Comparison of ENCODE assay signal across 14 mouse cellular contexts in genomic region chr6:94142493-94142892, GRCm38 (mm10).
"Had no signal": no experiment of that assay in that cellular context is flagged by ENCODE, and none has a peak within 500 bp of the region (broad histone marks: within the 10 kb centered on the region; RNA-seq: fewer than 3 reads in every experiment).

No protein-coding gene starts in this region.

- ATAC-seq: midbrain, embryonic 15.5 days had no signal

- H3K27me3 ChIP-seq: kidney, embryonic 15.5 days; liver, embryonic 13.5 days; midbrain, embryonic 15.5 days; neural tube, embryonic 13.5 days had no signal

- H3K9me3 ChIP-seq: kidney, embryonic 15.5 days; liver, embryonic 13.5 days; midbrain, embryonic 15.5 days; neural tube, embryonic 13.5 days had no signal

- H3K4me1 ChIP-seq: liver, embryonic 13.5 days had no signal

- H3K9ac ChIP-seq: kidney, embryonic 15.5 days; liver, embryonic 13.5 days; midbrain, embryonic 15.5 days; neural tube, embryonic 13.5 days had no signal

- DNase-seq: kidney, adult 8-10 months; kidney, postnatal 10 days; kidney, postnatal 36 days; liver, embryonic 13.5 days; lung, adult 2 months; lung, postnatal 14 days; lung, postnatal 4 days; retina, postnatal 1 day; thymus, adult 18-20 months; thymus, postnatal 36 days had no signal

- H3K4me2 ChIP-seq: kidney, embryonic 15.5 days; liver, embryonic 13.5 days; midbrain, embryonic 11.5 days; midbrain, embryonic 15.5 days; neural tube, embryonic 13.5 days had no signal

- H3K4me3 ChIP-seq: kidney, embryonic 15.5 days; liver, embryonic 13.5 days; midbrain, embryonic 15.5 days; neural tube, embryonic 13.5 days had no signal

- H3K36me3 ChIP-seq: kidney, embryonic 15.5 days; liver, embryonic 13.5 days; midbrain, embryonic 15.5 days; neural tube, embryonic 13.5 days had no signal

- H3K27ac ChIP-seq: kidney, embryonic 15.5 days; liver, embryonic 13.5 days; midbrain, embryonic 15.5 days; neural tube, embryonic 13.5 days had no signal
